Mouse (Mus musculus): ENCODE data around the gene Fgfr2. TPM values are rescaled to one million over a fixed set of nuclear protein-coding genes. Genes with fewer than 3 reads are reported as not detected.

The Fgfr2 gene
- total RNA-seq, 1 experiment, result 37.5 TPM

- H3K9me3 ChIP-seq (ENCODE audit: control insufficient read depth, insufficient read depth, low read depth, low read length), result no peaks in the 10 kb centered on the region
- no peak for DNase-seq (ENCODE audit: low read depth, low spot score)
- no peak overlapping the region for H3K27ac ChIP-seq (ENCODE audit: insufficient read depth, low read depth, low read length, poor library complexity, severe bottlenecking)
- H3K9ac ChIP-seq (ENCODE audit: insufficient read depth, low read depth, low read length, poor library complexity, severe bottlenecking), result no peak overlapping the region
- in situ Hi-C loops (cut with MboI; ENCODE audit: low sequenced_read_pairs in 2 of 2, unreplicated experiment in 2 of 2), result no loop called here
- H3K4me1 ChIP-seq (ENCODE audit: control insufficient read depth in 2 of 2, insufficient read depth in 2 of 2, low read length in 2 of 2, poor library complexity in 1 of 2), result no peaks in the 10 kb centered on the region
- TF ChIP-seq MAFK (IDR thresholded peaks at IDR 0.05; ENCODE audit: insufficient read depth, low read depth, low read length), result no peak
- H3K36me3 ChIP-seq (ENCODE audit: control insufficient read depth, insufficient read depth, low read length, poor library complexity, severe bottlenecking), result no peaks in the 10 kb centered on the region
- no peak overlapping the region for H3K4me3 ChIP-seq (ENCODE audit: insufficient read depth in 1 of 2, low read depth in 1 of 2, low read length in 2 of 2, poor library complexity in 1 of 2, severe bottlenecking in 1 of 2)
Observed at GRCm38 (mm10) chr7:131826811-131827210, 1296.3 kb downstream of the Fgfr2 start.

- no peaks in the 10 kb centered on the region for H3K4me1 ChIP-seq (ENCODE audit: control insufficient read depth in 2 of 2, insufficient read depth in 2 of 2, low read length in 2 of 2, poor library complexity in 1 of 2)
- no peak for DNase-seq (ENCODE audit: low read depth, low spot score)
- H3K27ac ChIP-seq (ENCODE audit: insufficient read depth, low read depth, low read length, poor library complexity, severe bottlenecking), result no peak overlapping the region
- H3K9ac ChIP-seq (ENCODE audit: insufficient read depth, low read depth, low read length, poor library complexity, severe bottlenecking), result no peak overlapping the region
- TF ChIP-seq MAFK (IDR thresholded peaks at IDR 0.05; ENCODE audit: insufficient read depth, low read depth, low read length) (no peak), ZNF384 (IDR thresholded peaks at IDR 0.05; ENCODE audit: low read depth, low read length) (no peak), ZC3H11A (IDR thresholded peaks at IDR 0.05; ENCODE audit: borderline replicate concordance, low read depth, low read length) (no peak), HCFC1 (IDR thresholded peaks at IDR 0.05; ENCODE audit: borderline replicate concordance, insufficient read depth, low read length) (no peak), CHD2 (IDR thresholded peaks at IDR 0.05; ENCODE audit: low read depth, low read length) (no peak)
- no peak overlapping the region for H3K4me3 ChIP-seq (ENCODE audit: insufficient read depth in 1 of 2, low read depth in 1 of 2, low read length in 2 of 2, poor library complexity in 1 of 2, severe bottlenecking in 1 of 2)
- no peaks in the 10 kb centered on the region for H3K9me3 ChIP-seq (ENCODE audit: control insufficient read depth, insufficient read depth, low read depth, low read length)
- no peaks in the 10 kb centered on the region for H3K36me3 ChIP-seq (ENCODE audit: control insufficient read depth, insufficient read depth, low read length, poor library complexity, severe bottlenecking)
- in situ Hi-C loops (cut with MboI; ENCODE audit: low sequenced_read_pairs in 2 of 2, unreplicated experiment in 2 of 2), result no loop called here
Observed at GRCm38 (mm10) chr7:131817976-131818375, 1305.2 kb downstream of the Fgfr2 start.

GRCm38 (mm10) chr7:131816641-131817040 is 1306.5 kb downstream of the Fgfr2 start:
- in situ Hi-C loops (cut with MboI; ENCODE audit: low sequenced_read_pairs in 2 of 2, unreplicated experiment in 2 of 2), result no loop called here
- Histone ChIP-seq H3K36me3 (ENCODE audit: control insufficient read depth, insufficient read depth, low read length, poor library complexity, severe bottlenecking) (no peaks in the 10 kb centered on the region), H3K4me1 (ENCODE audit: control insufficient read depth in 2 of 2, insufficient read depth in 2 of 2, low read length in 2 of 2, poor library complexity in 1 of 2) (no peaks in the 10 kb centered on the region), H3K9ac (ENCODE audit: insufficient read depth, low read depth, low read length, poor library complexity, severe bottlenecking) (no peak overlapping the region), H3K9me3 (ENCODE audit: control insufficient read depth, insufficient read depth, low read depth, low read length) (no peaks in the 10 kb centered on the region), H3K4me3 (ENCODE audit: insufficient read depth in 1 of 2, low read depth in 1 of 2, low read length in 2 of 2, poor library complexity in 1 of 2, severe bottlenecking in 1 of 2) (no peak overlapping the region), H3K27ac (ENCODE audit: insufficient read depth, low read depth, low read length, poor library complexity, severe bottlenecking) (no peak overlapping the region)
- TF ChIP-seq HCFC1 (IDR thresholded peaks at IDR 0.05; ENCODE audit: borderline replicate concordance, insufficient read depth, low read length), result no peak
- no peak for DNase-seq (ENCODE audit: low read depth, low spot score)

- Histone ChIP-seq H3K27ac (ENCODE audit: insufficient read depth, low read depth, low read length, poor library complexity, severe bottlenecking) (no peak overlapping the region), H3K36me3 (ENCODE audit: control insufficient read depth, insufficient read depth, low read length, poor library complexity, severe bottlenecking) (no peaks in the 10 kb centered on the region), H3K9ac (ENCODE audit: insufficient read depth, low read depth, low read length, poor library complexity, severe bottlenecking) (no peak overlapping the region), H3K4me1 (ENCODE audit: control insufficient read depth in 2 of 2, insufficient read depth in 2 of 2, low read length in 2 of 2, poor library complexity in 1 of 2) (no peaks in the 10 kb centered on the region), H3K9me3 (ENCODE audit: control insufficient read depth, insufficient read depth, low read depth, low read length) (no peaks in the 10 kb centered on the region), H3K4me3 (ENCODE audit: insufficient read depth in 1 of 2, low read depth in 1 of 2, low read length in 2 of 2, poor library complexity in 1 of 2, severe bottlenecking in 1 of 2) (no peak overlapping the region)
- DNase-seq (ENCODE audit: low read depth, low spot score), result no peak
- TF ChIP-seq CHD2 (IDR thresholded peaks at IDR 0.05; ENCODE audit: low read depth, low read length) (no peak), ZNF384 (IDR thresholded peaks at IDR 0.05; ENCODE audit: low read depth, low read length) (no peak), HCFC1 (IDR thresholded peaks at IDR 0.05; ENCODE audit: borderline replicate concordance, insufficient read depth, low read length) (no peak), MAFK (IDR thresholded peaks at IDR 0.05; ENCODE audit: insufficient read depth, low read depth, low read length) (no peak), ZC3H11A (IDR thresholded peaks at IDR 0.05; ENCODE audit: borderline replicate concordance, low read depth, low read length) (no peak)
- in situ Hi-C loops (cut with MboI; ENCODE audit: low sequenced_read_pairs in 2 of 2, unreplicated experiment in 2 of 2), result no loop called here
Observed at GRCm38 (mm10) chr7:131812116-131812515, 1311.0 kb downstream of the Fgfr2 start.

- in situ Hi-C loops (cut with MboI; ENCODE audit: low sequenced_read_pairs in 2 of 2, unreplicated experiment in 2 of 2), result no loop called here
- H3K9me3 ChIP-seq (ENCODE audit: control insufficient read depth, insufficient read depth, low read depth, low read length), result no peaks in the 10 kb centered on the region
- no peaks in the 10 kb centered on the region for H3K36me3 ChIP-seq (ENCODE audit: control insufficient read depth, insufficient read depth, low read length, poor library complexity, severe bottlenecking)
- H3K4me3 ChIP-seq (ENCODE audit: insufficient read depth in 1 of 2, low read depth in 1 of 2, low read length in 2 of 2, poor library complexity in 1 of 2, severe bottlenecking in 1 of 2), result no peak overlapping the region
- H3K4me1 ChIP-seq (ENCODE audit: control insufficient read depth in 2 of 2, insufficient read depth in 2 of 2, low read length in 2 of 2, poor library complexity in 1 of 2), result no peaks in the 10 kb centered on the region
- H3K9ac ChIP-seq (ENCODE audit: insufficient read depth, low read depth, low read length, poor library complexity, severe bottlenecking), result no peak overlapping the region
- H3K27ac ChIP-seq (ENCODE audit: insufficient read depth, low read depth, low read length, poor library complexity, severe bottlenecking), result no peak overlapping the region
- TF ChIP-seq CHD2 (IDR thresholded peaks at IDR 0.05; ENCODE audit: low read depth, low read length) (no peak), HCFC1 (IDR thresholded peaks at IDR 0.05; ENCODE audit: borderline replicate concordance, insufficient read depth, low read length) (no peak), MAFK (IDR thresholded peaks at IDR 0.05; ENCODE audit: insufficient read depth, low read depth, low read length) (no peak), ZC3H11A (IDR thresholded peaks at IDR 0.05; ENCODE audit: borderline replicate concordance, low read depth, low read length) (no peak), ZNF384 (IDR thresholded peaks at IDR 0.05; ENCODE audit: low read depth, low read length) (no peak)
- no peak for DNase-seq (ENCODE audit: low read depth, low spot score)
Observed at GRCm38 (mm10) chr7:131810916-131811315, 1312.2 kb downstream of the Fgfr2 start.
